Mouse (Mus musculus) C2C12 (cell line): ENCODE results near the gene Iqcf6.

ENCODE experiments used
- CEBPB ChIP-seq: IDR thresholded peaks from one replicate; pipeline ENCODE4 v1.6.1; 2011; ENCODE audit warnings: low read depth, mild to moderate bottlenecking, control low read depth, moderate library complexity
- CTCF ChIP-seq: IDR thresholded peaks from one replicate; pipeline ENCODE4 v1.5.1; 2011; ENCODE audit not compliant: control insufficient read depth, insufficient read depth, insufficient read length
- MAX ChIP-seq: IDR thresholded peaks from one replicate; pipeline ENCODE4 v1.6.1; 2011; ENCODE audit warnings: mild to moderate bottlenecking, control low read depth
- MYOG ChIP-seq: IDR thresholded peaks from one replicate; pipeline ENCODE4 v1.6.1; 2011; ENCODE audit not compliant: control insufficient read depth, insufficient read length; ENCODE audit errors: extremely low read depth
- USF1 ChIP-seq: IDR thresholded peaks from one replicate; pipeline ENCODE4 v1.6.1; 2011; ENCODE audit warnings: low read depth, mild to moderate bottlenecking, control low read depth, moderate library complexity

- TF ChIP-seq MAX (no peak), USF1 (no peak), CTCF (no peak), CEBPB (no peak), MYOG (no peak)
Measured at GRCm38 (mm10) chr9:106610727-106611126, 15.7 kb upstream of the Iqcf6 start.
